Mouse (Mus musculus): ENCODE data around the gene Gm11733.

The Gm11733 gene

GRCm38 (mm10) chr11:117479007-117479719 is 5.0 kb upstream of the Gm11733 start:
- no peak for DNase-seq

GRCm38 (mm10) chr11:117479746-117480145 is 4.4 kb upstream of the Gm11733 start:
- no peak for DNase-seq

GRCm38 (mm10) chr11:117482300-117482676 is 1.9 kb upstream of the Gm11733 start:
- DNase-seq, result no peak

GRCm38 (mm10) chr11:117482677-117483511 is 1.3 kb upstream of the Gm11733 start:
- peak; percentile 80 to 88 for DNase-seq

GRCm38 (mm10) chr11:117491408-117492208 is 7.4 kb downstream of the Gm11733 start:
- DNase-seq, result no peak

- no peak for DNase-seq
Measured at GRCm38 (mm10) chr11:117492209-117492505, 8.0 kb downstream of the Gm11733 start.

GRCm38 (mm10) chr11:117496812-117497211 is 12.6 kb downstream of the Gm11733 start:
- DNase-seq, result no peak

GRCm38 (mm10) chr11:117497256-117498136 is 13.3 kb downstream of the Gm11733 start:
- DNase-seq, result peak; percentile 60 to 86

- no peak for DNase-seq
Measured at GRCm38 (mm10) chr11:117498137-117498511, 14.0 kb downstream of the Gm11733 start.

- DNase-seq, result no peak
Measured at GRCm38 (mm10) chr11:117508972-117509371, 24.8 kb downstream of the Gm11733 start.

GRCm38 (mm10) chr11:117515718-117516421 is 31.7 kb downstream of the Gm11733 start:
- no peak for DNase-seq

- DNase-seq, result no peak
Measured at GRCm38 (mm10) chr11:117516422-117516796, 32.2 kb downstream of the Gm11733 start.

GRCm38 (mm10) chr11:117521906-117522780 is 38.0 kb downstream of the Gm11733 start:
- no peak for DNase-seq

- DNase-seq, result peak; percentile 80 to 86
Measured at GRCm38 (mm10) chr11:117522879-117523519, 38.8 kb downstream of the Gm11733 start.

- DNase-seq, result no peak
Measured at GRCm38 (mm10) chr11:117525606-117526349, 41.6 kb downstream of the Gm11733 start.

- no peak for DNase-seq
Measured at GRCm38 (mm10) chr11:117532374-117532773, 48.2 kb downstream of the Gm11733 start.

GRCm38 (mm10) chr11:117534912-117535311 is 50.7 kb downstream of the Gm11733 start:
- peak; percentile 74 to 87 for DNase-seq

- DNase-seq, result peak in 1 of 2 experiments; percentile 25
Measured at GRCm38 (mm10) chr11:117535491-117536304, 51.5 kb downstream of the Gm11733 start.

- DNase-seq, result peak; percentile 39 to 45
Measured at GRCm38 (mm10) chr11:117536586-117536985, 52.4 kb downstream of the Gm11733 start.
